Mouse (Mus musculus): Measurements from ENCODE around the gene Prkce. TPM values are rescaled to one million over a fixed set of nuclear protein-coding genes. Genes with fewer than 3 reads are reported as not detected.
A peak's percentile ranks its signal among the peaks of the same experiment; 100 is the strongest.
"Not testable (repeated sequence)": the region's sequence is repeated elsewhere in the genome, so short reads cannot be mapped to it uniquely, and the experiment has no call there.

Gene Prkce
- polyA plus RNA-seq, 1 experiment from 2014 or later = 6.7 TPM

DNA sequence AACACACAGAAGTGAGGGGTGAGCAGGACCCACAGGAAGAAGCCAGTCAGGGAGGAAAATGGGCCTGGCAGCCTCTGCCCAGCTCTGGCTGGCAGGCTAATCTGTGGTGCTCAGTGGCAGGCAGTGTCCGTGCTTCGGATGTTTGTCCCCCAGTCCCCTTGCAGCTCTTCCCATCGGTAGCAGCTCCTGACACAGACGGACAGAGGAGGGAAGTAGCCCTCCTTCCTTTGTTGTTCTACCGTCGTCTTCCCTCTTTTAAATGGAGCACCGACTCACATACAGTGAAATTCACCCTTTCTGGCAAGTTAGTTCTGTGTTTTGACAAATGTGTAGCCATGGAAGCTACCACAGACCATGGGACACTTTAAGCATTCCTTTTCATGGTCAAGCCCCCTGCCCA lies 299.3 kb downstream of the Prkce start:
- Histone ChIP-seq H3K9me3 (replicated peaks; ENCODE audit: control insufficient read depth, low read length) (no peaks in the 10 kb centered on the region), H3K36me3 (replicated peaks; ENCODE audit: control insufficient read depth, insufficient read depth, low read depth, low read length) (no peaks in the 10 kb centered on the region), H3K27ac (replicated peaks; ENCODE audit: low read depth, low read length) (no peak overlapping the region), H3K4me3 (ENCODE audit: low read depth, low read length) (no peak overlapping the region), H3K9ac (replicated peaks; ENCODE audit: low read length) (no peak overlapping the region), H3K4me2 (ENCODE audit: low read depth, low read length) (no peak overlapping the region), H3K4me1 (ENCODE audit: control insufficient read depth, insufficient read depth, low read length) (no peaks in the 10 kb centered on the region), H3K27me3 (ENCODE audit: control insufficient read depth, insufficient read depth, low read length) (no peaks in the 10 kb centered on the region)
- 38% methylated on average over 7 of the region's 7 CpGs for WGBS
- no peak for ATAC-seq (replicated peaks; ENCODE audit: insufficient number of reproducible peaks, low FRiP score, low TSS enrichment, low read depth)
- DNase-seq (ENCODE audit: low spot score) = no peak

DNA sequence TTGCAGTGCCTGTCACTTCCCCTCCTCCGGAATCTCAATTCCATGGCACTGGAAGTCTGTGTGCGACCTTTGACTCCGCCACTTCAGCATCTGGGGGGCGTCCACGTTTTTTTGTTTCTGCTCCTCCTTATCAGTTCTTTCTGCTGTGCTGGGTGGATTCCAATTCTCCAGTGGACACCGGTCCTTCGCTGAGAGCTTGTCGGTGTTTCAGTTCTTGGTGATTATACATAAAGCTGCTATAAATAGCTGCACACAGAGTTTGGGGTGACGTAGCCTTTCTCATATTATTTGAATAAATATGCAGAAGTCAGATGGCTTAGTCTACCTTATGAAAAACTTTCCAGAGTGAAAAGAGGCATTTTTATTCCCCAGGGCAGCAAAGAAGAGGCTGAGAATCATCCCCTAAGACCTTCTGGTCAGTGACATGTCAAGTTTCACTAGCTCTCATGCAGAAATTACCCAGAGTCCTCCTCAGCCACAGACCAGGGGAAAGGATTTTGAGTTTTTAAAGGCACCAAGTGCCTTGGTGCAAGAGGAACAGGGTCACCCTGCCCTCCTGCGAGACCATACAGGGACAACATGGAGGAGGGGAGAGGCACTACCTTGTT lies 299.8 kb downstream of the Prkce start:
- no peak overlapping the region for H3K27ac ChIP-seq (replicated peaks; ENCODE audit: low read depth, low read length)
- no peak overlapping the region for H3K9ac ChIP-seq (replicated peaks; ENCODE audit: low read length)
- DNase-seq (ENCODE audit: low spot score) (no peak), ATAC-seq (replicated peaks; ENCODE audit: insufficient number of reproducible peaks, low FRiP score, low TSS enrichment, low read depth) (no peak)
- no peaks in the 10 kb centered on the region for H3K36me3 ChIP-seq (replicated peaks; ENCODE audit: control insufficient read depth, insufficient read depth, low read depth, low read length)
- 50% methylated on average over 10 of the region's 10 CpGs for WGBS
- no peak overlapping the region for H3K4me2 ChIP-seq (ENCODE audit: low read depth, low read length)
- no peak overlapping the region for H3K4me3 ChIP-seq (ENCODE audit: low read depth, low read length)
- no peaks in the 10 kb centered on the region for H3K9me3 ChIP-seq (replicated peaks; ENCODE audit: control insufficient read depth, low read length)
- H3K27me3 ChIP-seq (ENCODE audit: control insufficient read depth, insufficient read depth, low read length) = no peaks in the 10 kb centered on the region
- H3K4me1 ChIP-seq (ENCODE audit: control insufficient read depth, insufficient read depth, low read length) = no peaks in the 10 kb centered on the region

DNA sequence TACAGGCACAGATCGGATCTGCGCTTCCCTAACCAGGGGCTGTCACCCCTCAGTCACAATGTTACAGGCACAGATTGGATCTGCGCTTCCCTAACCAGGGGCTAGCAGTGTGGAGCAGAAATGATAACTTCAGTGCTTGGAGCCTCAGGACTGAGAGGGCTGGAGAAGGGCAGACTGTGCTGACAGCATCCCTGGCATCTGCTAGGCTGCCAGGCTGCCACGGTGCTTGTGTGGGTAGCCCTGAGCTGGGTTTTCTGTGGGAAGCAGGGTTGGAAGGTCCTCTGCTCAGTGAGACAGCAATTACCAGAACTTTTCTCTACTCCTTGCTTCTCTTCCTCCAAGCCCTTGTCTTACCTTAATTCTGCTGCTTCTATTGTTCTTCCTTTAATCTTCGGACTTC lies 300.4 kb downstream of the Prkce start:
- Histone ChIP-seq H3K9me3 (replicated peaks; ENCODE audit: control insufficient read depth, low read length) (no peaks in the 10 kb centered on the region), H3K9ac (replicated peaks; ENCODE audit: low read length) (no peak overlapping the region; the same call in 1 of the 2 replicates), H3K4me2 (ENCODE audit: low read depth, low read length) (no peak overlapping the region), H3K27ac (replicated peaks; ENCODE audit: low read depth, low read length) (no peak overlapping the region), H3K27me3 (ENCODE audit: control insufficient read depth, insufficient read depth, low read length) (no peaks in the 10 kb centered on the region), H3K4me1 (ENCODE audit: control insufficient read depth, insufficient read depth, low read length) (no peaks in the 10 kb centered on the region), H3K36me3 (replicated peaks; ENCODE audit: control insufficient read depth, insufficient read depth, low read depth, low read length) (no peaks in the 10 kb centered on the region), H3K4me3 (ENCODE audit: low read depth, low read length) (no peak overlapping the region)
- 71% methylated on average over 5 of the region's 5 CpGs for WGBS
- ATAC-seq (replicated peaks; ENCODE audit: insufficient number of reproducible peaks, low FRiP score, low TSS enrichment, low read depth) (no peak), DNase-seq (ENCODE audit: low spot score) (no peak)

GRCm38 (mm10) chr17:86470160-86470559 lies 302.6 kb downstream of the Prkce start:
- ATAC-seq (replicated peaks; ENCODE audit: insufficient number of reproducible peaks, low FRiP score, low TSS enrichment, low read depth) = no peak
- no peak for DNase-seq (ENCODE audit: low spot score)
- H3K4me2 ChIP-seq (ENCODE audit: low read depth, low read length) = no peak overlapping the region
- no peaks in the 10 kb centered on the region for H3K9me3 ChIP-seq (replicated peaks; ENCODE audit: control insufficient read depth, low read length)
- no peaks in the 10 kb centered on the region for H3K27me3 ChIP-seq (ENCODE audit: control insufficient read depth, insufficient read depth, low read length)
- no peak overlapping the region for H3K27ac ChIP-seq (replicated peaks; ENCODE audit: low read depth, low read length)
- H3K9ac ChIP-seq (replicated peaks; ENCODE audit: low read length) = no peak overlapping the region
- no peak overlapping the region for H3K4me3 ChIP-seq (ENCODE audit: low read depth, low read length)
- 89% methylated on average over 5 of the region's 5 CpGs for WGBS
- no peaks in the 10 kb centered on the region for H3K36me3 ChIP-seq (replicated peaks; ENCODE audit: control insufficient read depth, insufficient read depth, low read depth, low read length)
- H3K4me1 ChIP-seq (ENCODE audit: control insufficient read depth, insufficient read depth, low read length) = no peaks in the 10 kb centered on the region

DNA sequence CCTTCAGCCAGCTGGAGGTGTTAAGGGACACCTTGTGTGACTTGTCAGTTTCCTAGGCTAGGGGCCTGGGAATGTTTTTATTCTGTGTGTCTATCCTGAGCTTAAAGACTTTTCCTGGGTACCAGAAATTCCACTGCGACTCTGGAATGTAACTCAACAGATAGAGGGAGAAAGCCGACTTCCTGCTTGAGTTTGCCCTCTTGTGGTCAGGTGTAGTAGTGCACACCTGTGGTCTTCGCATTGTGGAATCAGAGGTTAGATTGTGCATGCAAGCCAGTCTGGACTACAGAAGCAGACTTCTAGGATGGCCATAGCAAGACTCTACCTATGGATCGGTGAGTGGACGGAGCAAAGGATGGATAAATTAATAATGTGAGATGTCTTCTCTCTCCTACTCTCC lies 304.1 kb downstream of the Prkce start:
- no peak overlapping the region for H3K9ac ChIP-seq (replicated peaks; ENCODE audit: low read length)
- 51% methylated on average over 5 of the region's 5 CpGs for WGBS
- no peak overlapping the region for H3K4me3 ChIP-seq (ENCODE audit: low read depth, low read length)

GRCm38 (mm10) chr17:86476674-86477073 lies 309.1 kb downstream of the Prkce start:
- Histone ChIP-seq H3K27ac (replicated peaks; ENCODE audit: low read depth, low read length) (no peak overlapping the region), H3K9me3 (replicated peaks; ENCODE audit: control insufficient read depth, low read length) (no peaks in the 10 kb centered on the region), H3K36me3 (replicated peaks; ENCODE audit: control insufficient read depth, insufficient read depth, low read depth, low read length) (no peaks in the 10 kb centered on the region), H3K4me3 (ENCODE audit: low read depth, low read length) (no peak overlapping the region), H3K27me3 (ENCODE audit: control insufficient read depth, insufficient read depth, low read length) (no peaks in the 10 kb centered on the region), H3K9ac (replicated peaks; ENCODE audit: low read length) (no peak overlapping the region), H3K4me2 (ENCODE audit: low read depth, low read length) (no peak overlapping the region), H3K4me1 (ENCODE audit: control insufficient read depth, insufficient read depth, low read length) (no peaks in the 10 kb centered on the region)
- ATAC-seq (replicated peaks; ENCODE audit: insufficient number of reproducible peaks, low FRiP score, low TSS enrichment, low read depth) (no peak), DNase-seq (ENCODE audit: low spot score) (no peak)
- 86% methylated on average over 10 of the region's 10 CpGs for WGBS

More for the DNA sequence above, 304.1 kb downstream of the Prkce start:
- ATAC-seq (replicated peaks; ENCODE audit: insufficient number of reproducible peaks, low FRiP score, low TSS enrichment, low read depth) (no peak), DNase-seq (ENCODE audit: low spot score) (peak; percentile 63)
- H3K27me3 ChIP-seq (ENCODE audit: control insufficient read depth, insufficient read depth, low read length) = no peaks in the 10 kb centered on the region
- no peaks in the 10 kb centered on the region for H3K9me3 ChIP-seq (replicated peaks; ENCODE audit: control insufficient read depth, low read length)
- H3K36me3 ChIP-seq (replicated peaks; ENCODE audit: control insufficient read depth, insufficient read depth, low read depth, low read length) = no peaks in the 10 kb centered on the region
- no peaks in the 10 kb centered on the region for H3K4me1 ChIP-seq (ENCODE audit: control insufficient read depth, insufficient read depth, low read length)
- H3K27ac ChIP-seq (replicated peaks; ENCODE audit: low read depth, low read length) = no peak overlapping the region
- H3K4me2 ChIP-seq (ENCODE audit: low read depth, low read length) = no peak overlapping the region

DNA sequence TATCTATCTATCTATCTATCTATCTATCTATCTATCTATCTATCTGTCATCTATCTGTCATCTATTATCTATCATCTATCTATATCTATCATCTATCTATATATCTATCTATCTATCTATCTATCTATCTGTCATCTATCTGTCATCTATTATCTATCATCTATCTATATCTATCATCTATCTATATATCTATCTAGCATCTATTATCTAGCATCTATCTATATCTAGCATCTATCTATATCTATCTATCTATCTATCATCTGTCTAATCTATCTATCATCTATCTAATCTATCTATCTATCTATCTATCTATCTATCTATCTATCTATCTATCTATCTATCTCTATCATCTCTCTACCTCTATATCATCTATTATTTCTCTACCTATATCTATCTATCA lies 309.8 kb downstream of the Prkce start:
- H3K9me3 ChIP-seq (replicated peaks; ENCODE audit: control insufficient read depth, low read length); H3K27ac ChIP-seq (replicated peaks; ENCODE audit: low read depth, low read length); DNase-seq (ENCODE audit: low spot score); H3K27me3 ChIP-seq (ENCODE audit: control insufficient read depth, insufficient read depth, low read length); H3K9ac ChIP-seq (replicated peaks; ENCODE audit: low read length); H3K4me1 ChIP-seq (ENCODE audit: control insufficient read depth, insufficient read depth, low read length); H3K36me3 ChIP-seq (replicated peaks; ENCODE audit: control insufficient read depth, insufficient read depth, low read depth, low read length); H3K4me2 ChIP-seq (ENCODE audit: low read depth, low read length); H3K4me3 ChIP-seq (ENCODE audit: low read depth, low read length); ATAC-seq (replicated peaks; ENCODE audit: insufficient number of reproducible peaks, low FRiP score, low TSS enrichment, low read depth): not testable (repeated sequence)

GRCm38 (mm10) chr17:86479406-86479805 lies 311.8 kb downstream of the Prkce start:
- H3K27me3 ChIP-seq (ENCODE audit: control insufficient read depth, insufficient read depth, low read length) = no peaks in the 10 kb centered on the region
- DNase-seq (ENCODE audit: low spot score) = no peak
- ATAC-seq (replicated peaks; ENCODE audit: insufficient number of reproducible peaks, low FRiP score, low TSS enrichment, low read depth) = no peak
- H3K4me2 ChIP-seq (ENCODE audit: low read depth, low read length) = no peak overlapping the region
- no peaks in the 10 kb centered on the region for H3K9me3 ChIP-seq (replicated peaks; ENCODE audit: control insufficient read depth, low read length)
- H3K4me3 ChIP-seq (ENCODE audit: low read depth, low read length) = no peak overlapping the region
- H3K27ac ChIP-seq (replicated peaks; ENCODE audit: low read depth, low read length) = no peak overlapping the region
- H3K4me1 ChIP-seq (ENCODE audit: control insufficient read depth, insufficient read depth, low read length) = no peaks in the 10 kb centered on the region
- H3K9ac ChIP-seq (replicated peaks; ENCODE audit: low read length) = no peak overlapping the region
- H3K36me3 ChIP-seq (replicated peaks; ENCODE audit: control insufficient read depth, insufficient read depth, low read depth, low read length) = no peaks in the 10 kb centered on the region
- WGBS = 74% methylated on average over 10 of the region's 10 CpGs

Data from embryonic facial prominence, embryonic 11.5 days (tissue).